ENCODE assay signal across 18 mouse cellular contexts in the genomic region with DNA sequence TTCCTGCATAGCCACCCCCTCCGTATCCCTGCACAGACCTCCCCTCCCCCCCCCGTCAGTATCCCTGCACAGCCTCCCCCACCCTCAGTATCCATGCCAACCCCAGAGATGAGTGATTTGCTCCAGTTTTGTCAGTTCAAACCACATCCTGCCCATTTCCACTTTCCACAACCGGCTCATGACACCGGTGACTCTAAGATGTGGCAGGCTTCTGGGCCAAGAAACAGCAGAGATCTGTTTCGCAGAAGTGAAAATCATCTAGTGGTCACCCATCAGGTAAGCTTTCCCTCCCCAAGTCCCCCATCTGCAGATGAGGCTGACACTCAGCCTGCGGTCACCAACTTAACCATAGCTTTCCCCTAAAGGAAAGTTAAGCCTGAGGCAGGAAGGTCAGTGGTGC.
DNase-seq lines count a peak whose midpoint lies in the region; ATAC-seq lines count a peak whose summit lies in the region.
"Had no signal": no experiment of that assay in that cellular context is flagged by ENCODE, and none has a peak within 500 bp of the region (broad histone marks: within the 10 kb centered on the region; RNA-seq: fewer than 3 reads in every experiment).

No protein-coding gene starts in this region.

- no peaks in the 10 kb centered on the region for H3K27me3 ChIP-seq in splenic B cell, adult 2 months (ENCODE audit: control insufficient read depth, insufficient read depth, low read length, poor library complexity, severe bottlenecking)
- H3K27me3 ChIP-seq: embryonic facial prominence, embryonic 12.5 days; hindbrain, embryonic 15.5 days; kidney, embryonic 15.5 days; midbrain, embryonic 15.5 days; neural tube, embryonic 12.5 days had no signal

- DNase-seq in 3134 (ENCODE audit: extremely low read depth, insufficient read length, low spot score): peak; percentile 40
- peak; percentile 83 for DNase-seq in CD4-positive helper T cell, adult 2 months (ENCODE audit: low read depth, low spot score)
- peak; percentile 58 for DNase-seq in splenic B cell, adult 2 months (ENCODE audit: low read depth, low spot score)
- no peak for DNase-seq in left cerebral cortex, adult 8-10 months (ENCODE audit: low spot score in 2 of 2)
- no peak for DNase-seq in embryo, embryonic 10.5 days (ENCODE audit: low spot score)
- no peak for DNase-seq in gastrocnemius, postnatal 25 days
- DNase-seq: cerebellum, adult 11 months; cerebellum, postnatal 25 days; liver; lung, adult 18-20 months; lung, postnatal 4 days had no signal

- peak; percentile 58 to 67 for ATAC-seq in hematopoietic stem cell, adult 5-6 weeks (replicated peaks in 1 of 2; ENCODE audit: insufficient read depth in 1 of 2, low FRiP score in 2 of 2, low TSS enrichment in 1 of 2, low read depth in 1 of 2, poor library complexity in 2 of 2, severe bottlenecking in 2 of 2)
- ATAC-seq in frontal cortex, adult (ENCODE audit: low TSS enrichment): no peak
- ATAC-seq: midbrain, embryonic 15.5 days had no signal

- no peaks in the 10 kb centered on the region for H3K36me3 ChIP-seq in splenic B cell, adult 2 months (ENCODE audit: control insufficient read depth, insufficient read depth, low read length, poor library complexity, severe bottlenecking)
- H3K36me3 ChIP-seq: embryonic facial prominence, embryonic 12.5 days; hindbrain, embryonic 15.5 days; kidney, embryonic 15.5 days; midbrain, embryonic 15.5 days; neural tube, embryonic 12.5 days had no signal

Comparison
In these comparisons a context has a peak if more than half of its experiments do, and no peak if none do; other contexts are left out.
1. DNase-seq: peak in 3134 (single experiment), CD4-positive helper T cell, adult 2 months (single experiment) and splenic B cell, adult 2 months (single experiment); none in left cerebral cortex, adult 8-10 months (0 of 2), embryo, embryonic 10.5 days (single experiment) and gastrocnemius, postnatal 25 days (single experiment).